Mouse (Mus musculus) brain, adult 2 months (tissue): ENCODE measurements at regions not wholly inside any gene's neighbourhood (a gene's known extent, or its start where the extent isn't known, plus 50 kb on each side); places are given as distances from the start of the nearest gene placed in this dataset.

Source experiments
- DNase-seq: peaks from one replicate; pipeline ENCODE4 v3.0.0; 2011; ENCODE audit warnings: low read depth, low spot score

- DNase-seq, result no peak
Measured at GRCm38 (mm10) chr11:110715300-110715699, 252.5 kb upstream of the Kcnj16 start.

GRCm38 (mm10) chr11:110716369-110716768 is 251.5 kb upstream of the Kcnj16 start:
- no peak for DNase-seq

- DNase-seq, result no peak
Measured at GRCm38 (mm10) chr11:110722701-110723100, 245.1 kb upstream of the Kcnj16 start.

GRCm38 (mm10) chr11:110723971-110724370 is 243.9 kb upstream of the Kcnj16 start:
- no peak for DNase-seq

GRCm38 (mm10) chr11:110727357-110727961 is 240.4 kb upstream of the Kcnj16 start:
- peak; percentile 15 for DNase-seq

- DNase-seq, result no peak
Measured at GRCm38 (mm10) chr11:110731510-110731909, 236.3 kb upstream of the Kcnj16 start.

GRCm38 (mm10) chr11:110774128-110774527 is 193.7 kb upstream of the Kcnj16 start:
- DNase-seq, result no peak

- no peak for DNase-seq
Measured at GRCm38 (mm10) chr11:110781492-110782276, 186.1 kb upstream of the Kcnj16 start.

- DNase-seq, result no peak
Measured at GRCm38 (mm10) chr11:110789537-110789936, 178.3 kb upstream of the Kcnj16 start.

- DNase-seq, result no peak
Measured at GRCm38 (mm10) chr11:110799887-110800578, 167.8 kb upstream of the Kcnj16 start.

GRCm38 (mm10) chr11:110802013-110802412 is 165.8 kb upstream of the Kcnj16 start:
- DNase-seq, result no peak

GRCm38 (mm10) chr11:110804079-110804478 is 163.8 kb upstream of the Kcnj16 start:
- peak; percentile 31 for DNase-seq

- DNase-seq, result no peak
Measured at GRCm38 (mm10) chr11:110813137-110813536, 154.7 kb upstream of the Kcnj16 start.

- DNase-seq, result no peak
Measured at GRCm38 (mm10) chr11:110814732-110815131, 153.1 kb upstream of the Kcnj16 start.

- DNase-seq, result peak; percentile 4
Measured at GRCm38 (mm10) chr11:110815206-110815605, 152.6 kb upstream of the Kcnj16 start.

- DNase-seq, result no peak
Measured at GRCm38 (mm10) chr11:110828584-110828983, 139.2 kb upstream of the Kcnj16 start.

GRCm38 (mm10) chr11:110836688-110837087 is 131.1 kb upstream of the Kcnj16 start:
- DNase-seq, result no peak

- no peak for DNase-seq
Measured at GRCm38 (mm10) chr11:110839316-110839715, 128.5 kb upstream of the Kcnj16 start.

GRCm38 (mm10) chr11:110868319-110868718 is 99.5 kb upstream of the Kcnj16 start:
- no peak for DNase-seq

GRCm38 (mm10) chr11:110870133-110870532 is 97.7 kb upstream of the Kcnj16 start:
- no peak for DNase-seq

- DNase-seq, result no peak
Measured at GRCm38 (mm10) chr11:110874626-110875025, 93.2 kb upstream of the Kcnj16 start.

- DNase-seq, result no peak
Measured at GRCm38 (mm10) chr11:110880971-110881370, 86.9 kb upstream of the Kcnj16 start.
